Mouse (Mus musculus) small intestine, adult 2 months (tissue): Measurements from ENCODE around the gene Slc6a12.

Experiments
- CTCF ChIP-seq: fragments of 200-500 bp; IDR thresholded peaks from 2 replicates; pipeline ENCODE4 v1.5.1; 2012; ENCODE audit warnings: low read depth, mild to moderate bottlenecking, control low read depth, inconsistent platforms, low read length, moderate library complexity, mixed read lengths; ENCODE audit not compliant: insufficient replicate concordance, insufficient read length; ENCODE audit errors: extremely low read depth
- POLR2A ChIP-seq: fragments of 200-500 bp; IDR thresholded peaks from 2 replicates; pipeline ENCODE4 v1.6.1; 2012; ENCODE audit warnings: low read depth, mild to moderate bottlenecking, control low read depth, inconsistent platforms, low read length, moderate library complexity

DNA sequence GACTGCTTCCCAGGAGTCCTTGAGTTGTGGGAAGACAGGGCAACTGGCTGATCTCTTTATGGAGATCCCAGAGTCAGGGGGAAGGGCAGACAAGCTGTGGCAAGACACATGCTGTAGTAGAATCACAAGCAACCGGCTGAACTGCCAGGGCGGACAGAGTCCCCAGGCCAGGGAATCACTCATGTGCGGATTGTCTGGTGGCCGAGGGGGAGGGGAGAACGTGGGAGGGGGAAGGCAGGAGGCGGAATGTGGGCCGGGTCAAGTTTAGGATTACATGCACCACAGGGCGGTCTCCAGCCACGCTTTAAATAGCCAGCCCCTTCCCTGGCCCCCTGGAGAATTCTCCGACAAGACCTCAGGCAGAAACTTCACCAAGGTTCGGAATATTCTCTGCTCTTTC, 42.9 kb upstream of the Slc6a12 start, which contains the start of gene Slc6a13:
- TF ChIP-seq CTCF (no peak), POLR2A (no peak)
